Mouse (Mus musculus) liver, postnatal 0 days (tissue): ENCODE measurements around the gene Lbx2. TPM values are rescaled to one million over a fixed set of nuclear protein-coding genes. Genes with fewer than 3 reads are reported as not detected.

Experiments
- ATAC-seq: fragments of 200-750 bp; cut with Nextera tagmentation; 2 replicates; pipeline ENCODE4 v1.8.0; 2017; ENCODE audit warnings: mild to moderate bottlenecking, moderate library complexity
- DNase-seq: peaks from one replicate; pipeline ENCODE4 v3.0.0-alpha.2; 2016
- H3K27ac ChIP-seq: fragments of 300-500 bp; sonication (generic); 2 replicates; pipeline ENCODE4 v1.5.1; 2014; ENCODE audit warnings: antibody characterized with exemption, moderate library complexity, mild to moderate bottlenecking, low read depth
- H3K27me3 ChIP-seq: fragments of 300-500 bp; sonication (generic); 2 replicates; pipeline ENCODE4 v1.6.1; 2014; ENCODE audit warnings: low read length, control low read depth, mixed read lengths; ENCODE audit not compliant: insufficient read depth
- H3K36me3 ChIP-seq: fragments of 300-500 bp; sonication (generic); replicated peaks from 2 replicates; pipeline ENCODE4 v1.6.1; 2014; ENCODE audit warnings: mild to moderate bottlenecking, control low read depth, low read length, moderate library complexity, mixed read lengths; ENCODE audit not compliant: insufficient read depth
- H3K4me1 ChIP-seq: fragments of 300-500 bp; sonication (generic); 2 replicates; pipeline ENCODE4 v1.6.1; 2014; ENCODE audit warnings: antibody characterized with exemption, mild to moderate bottlenecking, control low read depth; ENCODE audit not compliant: insufficient read depth
- H3K4me2 ChIP-seq: fragments of 300-500 bp; sonication (generic); 2 replicates; pipeline ENCODE4 v1.6.1; 2014; ENCODE audit warnings: low read depth, mild to moderate bottlenecking, low read length, moderate library complexity, mixed read lengths
- H3K4me3 ChIP-seq: fragments of 300-500 bp; sonication (generic); 2 replicates; pipeline ENCODE4 v1.5.1; 2014; ENCODE audit warnings: low read depth, low read length
- H3K9ac ChIP-seq: fragments of 300-500 bp; sonication (generic); replicated peaks from 2 replicates; pipeline ENCODE4 v1.6.1; 2014; ENCODE audit warnings: mild to moderate bottlenecking, moderate library complexity
- H3K9me3 ChIP-seq: fragments of 300-500 bp; sonication (generic); 2 replicates; pipeline ENCODE4 v1.6.1; 2016; ENCODE audit warnings: mild to moderate bottlenecking, control low read depth, low read length, mixed read lengths
- CTCF ChIP-seq: sonication (generic); IDR thresholded peaks from 2 replicates; pipeline ENCODE4 v1.5.1; 2016; ENCODE audit warnings: antibody characterized with exemption, low read depth
- EP300 ChIP-seq: IDR thresholded peaks from 2 replicates; pipeline ENCODE4 v1.6.1; 2016; ENCODE audit warnings: antibody characterized with exemption, low read depth, mild to moderate bottlenecking
- WGBS: fragments of 180-500 bp; shearing (Covaris S2); extraction: QIAGEN DNeasy Blood & Tissue Kit; methylation state at CpG from one replicate; pipeline ENCODE4 v1.1.7; 2014; ENCODE audit not compliant: insufficient replicate concordance; 5-methylcytosine and 5-hydroxymethylcytosine counted together
- polyA plus RNA-seq: library from polyadenylated mRNA; unstranded; fragments of >200 nt; fragmentation: Nextera tagmentation; extraction: Ambion mirVana; gene quantifications from 2 replicates; pipeline ENCODE4 v1.2.1, GENCODE M21; 2015

The Lbx2 gene
- polyA plus RNA-seq, 1 experiment from 2014 or later, result 0.40 TPM

DNA sequence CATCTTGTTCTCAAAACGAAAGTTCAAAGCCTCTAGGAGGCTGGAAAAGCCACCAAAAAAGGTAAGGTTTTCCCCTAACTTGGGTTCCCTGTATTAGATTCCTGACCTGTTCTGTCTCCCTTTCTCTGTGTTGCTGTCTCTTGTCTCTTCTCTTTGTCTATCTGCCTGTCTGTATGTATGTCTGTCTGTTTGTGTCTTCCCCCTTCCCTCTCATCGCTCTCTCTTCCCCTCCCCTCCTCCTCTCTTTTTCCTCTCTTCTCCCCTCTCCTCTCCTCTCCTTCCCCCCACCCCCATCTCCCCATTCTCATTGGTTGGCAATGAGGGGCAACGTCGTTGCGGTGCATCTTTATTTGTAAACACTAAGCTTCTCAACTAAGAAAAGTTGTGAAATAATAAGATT lies 39.2 kb downstream of the Lbx2 start, which contains the start of gene Ino80b:
Ino80b (minus strand) TSS at position 101 of the 400 bp plus-strand sequence.
- no peak for DNase-seq
- peak within 1 kb of the TSS; percentile 97 for H3K4me2 ChIP-seq
- H3K9ac ChIP-seq, result peak within 1 kb of the TSS; percentile 74
- TF ChIP-seq EP300, result no peak
- TF ChIP-seq CTCF, result no peak
- peak within 1 kb of the TSS; percentile 76 for H3K4me3 ChIP-seq
- no peaks in the 10 kb centered on the region for H3K27me3 ChIP-seq
- H3K4me1 ChIP-seq, result peaks cover 33% of the 10 kb centered on the region
- H3K27ac ChIP-seq, result peak within 1 kb of the TSS; percentile 65
- 0 out of 2 replicates have a peak, but pooled peaks cover 3% of the 10 kb centered on the region for H3K36me3 ChIP-seq
- H3K9me3 ChIP-seq, result no peaks in the 10 kb centered on the region
- 27% methylated on average over 5 of the region's 5 CpGs for whole genome bisulfite sequencing
- ATAC-seq, result no peak

GRCm38 (mm10) chr6:83127419-83127818 lies 41.3 kb downstream of the Lbx2 start:
- ATAC-seq (no peak), DNase-seq (no peak)
- Histone ChIP-seq H3K27ac (no peak overlapping the region), H3K4me3 (no peak overlapping the region), H3K4me2 (no peak overlapping the region), H3K27me3 (no peaks in the 10 kb centered on the region), H3K9ac (no peak overlapping the region), H3K4me1 (peaks cover 27% of the 10 kb centered on the region), H3K36me3 (0 out of 2 replicates have a peak, but pooled peaks cover 3% of the 10 kb centered on the region), H3K9me3 (no peaks in the 10 kb centered on the region)
- WGBS, result 83% methylated on average over 5 of the region's 5 CpGs
- TF ChIP-seq CTCF (peak; percentile 58), EP300 (no peak)

- TF ChIP-seq CTCF (no peak), EP300 (peak; percentile 46; the same call in 1 of the 2 replicates)
- H3K27me3 ChIP-seq, result no peaks in the 10 kb centered on the region
- 36% methylated on average over 6 of the region's 6 CpGs for WGBS
- no peaks in the 10 kb centered on the region for H3K9me3 ChIP-seq
- H3K4me3 ChIP-seq, result no peak overlapping the region
- peak overlapping the region; percentile 30; the same call in 1 of the 2 replicates for H3K4me2 ChIP-seq
- peaks cover 26% of the 10 kb centered on the region for H3K4me1 ChIP-seq
- ATAC-seq (peak; percentile 90), DNase-seq (peak; percentile 49)
- peak overlapping the region; percentile 88 for H3K27ac ChIP-seq
- H3K9ac ChIP-seq, result peak overlapping the region; percentile 3
- no peaks in the 10 kb centered on the region for H3K36me3 ChIP-seq
These were observed 45.4 kb downstream of the Lbx2 start for GRCm38 (mm10) chr6:83131469-83132034.

GRCm38 (mm10) chr6:83132176-83132919 lies 46.2 kb downstream of the Lbx2 start:
- H3K4me3 ChIP-seq, result no peak overlapping the region
- no peaks in the 10 kb centered on the region for H3K36me3 ChIP-seq
- no peaks in the 10 kb centered on the region for H3K9me3 ChIP-seq
- peak overlapping the region; percentile 30; the same call in 1 of the 2 replicates for H3K4me2 ChIP-seq
- DNase-seq, result peak; percentile 11
- WGBS, result 51% methylated on average over 9 of the region's 9 CpGs
- peaks cover 28% of the 10 kb centered on the region for H3K4me1 ChIP-seq
- peak overlapping the region; percentile 88 for H3K27ac ChIP-seq
- no peak for TF ChIP-seq CTCF
- no peak for TF ChIP-seq EP300
- peak; percentile 48 for ATAC-seq
- no peaks in the 10 kb centered on the region for H3K27me3 ChIP-seq
- no peak overlapping the region for H3K9ac ChIP-seq

DNA sequence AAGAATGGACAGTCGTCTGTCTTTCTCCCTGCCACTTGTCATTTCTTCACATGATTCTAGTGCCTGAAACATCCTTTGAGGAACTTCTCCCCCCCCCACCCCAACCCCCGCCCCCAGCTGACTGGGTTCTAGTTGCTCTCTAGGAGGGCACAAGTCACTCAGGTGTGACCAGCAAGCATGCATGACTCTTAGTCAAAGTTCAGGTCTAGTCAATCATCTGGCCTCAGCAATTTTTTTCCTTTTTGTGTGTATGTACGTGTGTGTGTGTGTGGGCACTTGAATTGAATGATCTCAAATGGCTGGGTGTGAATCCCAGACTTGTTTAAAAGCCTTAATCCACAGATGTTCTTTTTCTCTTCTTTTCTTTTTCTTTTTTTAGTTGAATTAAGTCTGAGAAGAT lies 48.1 kb downstream of the Lbx2 start:
- H3K4me1 ChIP-seq, result peaks cover 44% of the 10 kb centered on the region

GRCm38 (mm10) chr6:83134951-83135513 lies 48.9 kb downstream of the Lbx2 start, which contains the start of gene Rtkn:
Gene Rtkn, plus strand, starts transcription at chr6:83135463.
- peak within 1 kb of the TSS; percentile 56 for H3K4me3 ChIP-seq
- no peaks in the 10 kb centered on the region for H3K36me3 ChIP-seq
- no peaks in the 10 kb centered on the region for H3K27me3 ChIP-seq
- no peaks in the 10 kb centered on the region for H3K9me3 ChIP-seq
- peak within 1 kb of the TSS; percentile 86; the same call in 1 of the 2 replicates for H3K27ac ChIP-seq
- DNase-seq (peak; percentile 14), ATAC-seq (no peak)
- 57% methylated on average over 7 of the region's 7 CpGs for WGBS
- H3K4me1 ChIP-seq, result peaks cover 44% of the 10 kb centered on the region
- peak within 1 kb of the TSS; percentile 87 for H3K4me2 ChIP-seq
- TF ChIP-seq CTCF (no peak), EP300 (no peak)
- peak within 1 kb of the TSS; percentile 75 for H3K9ac ChIP-seq

More for the DNA sequence above, 48.1 kb downstream of the Lbx2 start:
- H3K36me3 ChIP-seq, result no peaks in the 10 kb centered on the region
- H3K4me3 ChIP-seq, result no peak overlapping the region
- ATAC-seq, result no peak
- TF ChIP-seq CTCF (no peak), EP300 (no peak)
- H3K27me3 ChIP-seq, result no peaks in the 10 kb centered on the region
- peak; percentile 10 for DNase-seq
- H3K9me3 ChIP-seq, result no peaks in the 10 kb centered on the region
- H3K9ac ChIP-seq, result no peak overlapping the region
- no peak overlapping the region for H3K4me2 ChIP-seq
- WGBS, result 55% methylated on average over 3 of the region's 3 CpGs
- no peak overlapping the region for H3K27ac ChIP-seq
